Mouse (Mus musculus) erythroid progenitor cell, adult 5-6 weeks (primary cell): ENCODE results near the gene Gnb1. TPM values are rescaled to one million over a fixed set of nuclear protein-coding genes. Genes with fewer than 3 reads are reported as not detected.

Experiments used
- ATAC-seq: replicated peaks from 2 replicates; pipeline ENCODE4 v1.8.0; 2016; ENCODE audit warnings: moderate number of reproducible peaks, mild to moderate bottlenecking, moderate TSS enrichment, inconsistent platforms; ENCODE audit not compliant: poor library complexity, low FRiP score, severe bottlenecking
- total RNA-seq, 2 experiments: library from RNA; stranded (forward) in 1 of 2; stranded (reverse) in 1 of 2; fragments of 150-400 nt in 1 of 2; fragments of 186-747, 209-891 nt in 1 of 2; gene quantifications; 2 replicates each; pipeline versions ENCODE4 v1.2.3 to v1.2.4; 2015 to 2017; ENCODE audit warnings: low replicate concordance in 2 of 2

The Gnb1 gene
- total RNA-seq, 2 experiments from 2014 or later = 31.3 to 95.2 TPM

GRCm38 (mm10) chr4:155602753-155603152 lies 111.6 kb downstream of the Gnb1 start:
- no peak for ATAC-seq

- ATAC-seq = no peak
Measured at GRCm38 (mm10) chr4:155603801-155604200, 112.6 kb downstream of the Gnb1 start.

DNA sequence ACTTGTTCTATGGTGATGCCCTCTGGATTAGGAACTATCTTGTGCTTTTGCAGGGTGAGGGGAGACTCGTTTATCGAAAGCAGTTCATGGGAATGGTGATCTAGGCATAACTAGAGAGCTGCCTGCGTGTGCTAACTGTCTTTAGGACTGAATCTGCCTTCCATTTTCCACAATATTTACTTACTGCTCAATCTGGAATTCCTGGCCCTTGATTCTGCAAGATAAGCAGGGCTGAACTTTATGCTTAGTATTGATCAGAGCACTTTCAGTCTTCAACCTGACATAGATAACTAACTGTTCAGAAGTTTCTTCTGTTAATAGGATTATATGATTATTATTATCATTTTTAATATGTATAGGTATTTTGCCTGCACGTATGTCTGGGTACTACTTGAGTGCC lies 114.0 kb downstream of the Gnb1 start:
- ATAC-seq = no peak

GRCm38 (mm10) chr4:155606825-155607224 lies 115.7 kb downstream of the Gnb1 start:
- no peak for ATAC-seq

Other genes starting within 250 kb of the Gnb1 start
- gene Faap20, start 241.6 kb upstream of the Gnb1 start, total RNA-seq (2015; ENCODE audit: low replicate concordance) = 4.0 and 6.7 TPM in 2 replicates
- 2.1 and 2.2 TPM in 2 replicates for gene Faap20, start 241.6 kb upstream of the Gnb1 start, total RNA-seq (2017; ENCODE audit: low replicate concordance)
- 12.2 TPM in 1 of 2 replicates, not detected in the other for gene Prkcz, start 130.0 kb upstream of the Gnb1 start, total RNA-seq (2015; ENCODE audit: low replicate concordance)
- not detected in 2 replicates for gene Prkcz, start 130.0 kb upstream of the Gnb1 start, total RNA-seq (2017; ENCODE audit: low replicate concordance)
- gene Gabrd, start 93.2 kb upstream of the Gnb1 start, total RNA-seq (2015; ENCODE audit: low replicate concordance) = not detected in 2 replicates
- not detected in 2 replicates for gene Gabrd, start 93.2 kb upstream of the Gnb1 start, total RNA-seq (2017; ENCODE audit: low replicate concordance)
- not detected in 2 replicates for gene Cfap74, start 82.2 kb upstream of the Gnb1 start, total RNA-seq (2015; ENCODE audit: low replicate concordance)
- gene Cfap74, start 82.2 kb upstream of the Gnb1 start, total RNA-seq (2017; ENCODE audit: low replicate concordance) = not detected in 2 replicates
- not detected in 2 replicates for gene Tmem52, start 22.2 kb upstream of the Gnb1 start, total RNA-seq (2015; ENCODE audit: low replicate concordance)
- not detected in 2 replicates for gene Tmem52, start 22.2 kb upstream of the Gnb1 start, total RNA-seq (2017; ENCODE audit: low replicate concordance)
- 25.9 and 26.0 TPM in 2 replicates for gene Nadk, start 71.0 kb downstream of the Gnb1 start, total RNA-seq (2015; ENCODE audit: low replicate concordance)
- 9.9 and 12.9 TPM in 2 replicates for gene Nadk, start 71.0 kb downstream of the Gnb1 start, total RNA-seq (2017; ENCODE audit: low replicate concordance)
- 10.9 and 31.4 TPM in 2 replicates for gene Slc35e2, start 110.1 kb downstream of the Gnb1 start, total RNA-seq (2015; ENCODE audit: low replicate concordance)
- gene Slc35e2, start 110.1 kb downstream of the Gnb1 start, total RNA-seq (2017; ENCODE audit: low replicate concordance) = 12.2 and 14.1 TPM in 2 replicates
- 28.5 and 59.5 TPM in 2 replicates for gene Cdk11b, start 133.5 kb downstream of the Gnb1 start, total RNA-seq (2015; ENCODE audit: low replicate concordance)
- gene Cdk11b, start 133.5 kb downstream of the Gnb1 start, total RNA-seq (2017; ENCODE audit: low replicate concordance) = 53.6 and 56.3 TPM in 2 replicates
- not detected in 2 replicates for gene Gm10563, start 154.0 kb downstream of the Gnb1 start, total RNA-seq (2015; ENCODE audit: low replicate concordance)
- not detected in 2 replicates for gene Gm10563, start 154.0 kb downstream of the Gnb1 start, total RNA-seq (2017; ENCODE audit: low replicate concordance)
- not detected in 2 replicates for gene Mmp23, start 162.0 kb downstream of the Gnb1 start, total RNA-seq (2015; ENCODE audit: low replicate concordance)
- not detected in 2 replicates for gene Mmp23, start 162.0 kb downstream of the Gnb1 start, total RNA-seq (2017; ENCODE audit: low replicate concordance)
- 0.84 and 2.9 TPM in 2 replicates for gene Mib2, start 177.8 kb downstream of the Gnb1 start, total RNA-seq (2015; ENCODE audit: low replicate concordance)
- gene Mib2, start 177.8 kb downstream of the Gnb1 start, total RNA-seq (2017; ENCODE audit: low replicate concordance) = 3.2 and 6.6 TPM in 2 replicates
- not detected in 2 replicates for gene Fndc10, start 203.0 kb downstream of the Gnb1 start, total RNA-seq (2015; ENCODE audit: low replicate concordance)
- gene Fndc10, start 203.0 kb downstream of the Gnb1 start, total RNA-seq (2017; ENCODE audit: low replicate concordance) = not detected in 2 replicates
- 44.9 and 65.6 TPM in 2 replicates for gene Ssu72, start 213.4 kb downstream of the Gnb1 start, total RNA-seq (2015; ENCODE audit: low replicate concordance)
- gene Ssu72, start 213.4 kb downstream of the Gnb1 start, total RNA-seq (2017; ENCODE audit: low replicate concordance) = 37.0 and 57.2 TPM in 2 replicates
- not detected in 2 replicates for gene Tmem240, start 243.4 kb downstream of the Gnb1 start, total RNA-seq (2015; ENCODE audit: low replicate concordance)
- gene Tmem240, start 243.4 kb downstream of the Gnb1 start, total RNA-seq (2017; ENCODE audit: low replicate concordance) = not detected in 2 replicates